Mouse (Mus musculus): ENCODE data around the gene Grik3. TPM values are rescaled to one million over a fixed set of nuclear protein-coding genes. Genes with fewer than 3 reads are reported as not detected.

The Grik3 gene
- total RNA-seq, 2 experiments from 2014 or later: 0.17 to 0.21 TPM

DNA sequence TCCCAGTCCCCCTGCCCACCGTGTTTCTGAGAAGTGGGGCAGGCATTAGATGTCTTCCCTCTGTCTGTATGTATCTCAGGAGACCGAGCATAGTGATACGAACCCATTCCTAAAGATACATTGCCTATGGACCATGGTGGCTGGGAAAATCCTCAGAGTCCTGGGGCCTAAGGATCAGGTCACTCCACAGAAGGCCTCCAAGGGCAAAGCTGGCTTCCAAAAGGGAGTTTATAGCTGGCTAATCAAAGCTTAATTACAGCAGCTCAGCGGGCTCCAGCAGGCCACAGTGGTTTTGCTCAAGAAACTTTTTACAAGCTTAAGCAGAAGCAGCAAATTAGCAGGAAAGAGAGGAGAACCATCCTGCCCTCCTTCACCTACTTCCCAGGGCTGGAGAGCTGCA is 237.1 kb downstream of the Grik3 start:
- DNase-seq: no peak

GRCm38 (mm10) chr4:125728091-125728863 is 237.8 kb downstream of the Grik3 start:
- no peak for DNase-seq

DNA sequence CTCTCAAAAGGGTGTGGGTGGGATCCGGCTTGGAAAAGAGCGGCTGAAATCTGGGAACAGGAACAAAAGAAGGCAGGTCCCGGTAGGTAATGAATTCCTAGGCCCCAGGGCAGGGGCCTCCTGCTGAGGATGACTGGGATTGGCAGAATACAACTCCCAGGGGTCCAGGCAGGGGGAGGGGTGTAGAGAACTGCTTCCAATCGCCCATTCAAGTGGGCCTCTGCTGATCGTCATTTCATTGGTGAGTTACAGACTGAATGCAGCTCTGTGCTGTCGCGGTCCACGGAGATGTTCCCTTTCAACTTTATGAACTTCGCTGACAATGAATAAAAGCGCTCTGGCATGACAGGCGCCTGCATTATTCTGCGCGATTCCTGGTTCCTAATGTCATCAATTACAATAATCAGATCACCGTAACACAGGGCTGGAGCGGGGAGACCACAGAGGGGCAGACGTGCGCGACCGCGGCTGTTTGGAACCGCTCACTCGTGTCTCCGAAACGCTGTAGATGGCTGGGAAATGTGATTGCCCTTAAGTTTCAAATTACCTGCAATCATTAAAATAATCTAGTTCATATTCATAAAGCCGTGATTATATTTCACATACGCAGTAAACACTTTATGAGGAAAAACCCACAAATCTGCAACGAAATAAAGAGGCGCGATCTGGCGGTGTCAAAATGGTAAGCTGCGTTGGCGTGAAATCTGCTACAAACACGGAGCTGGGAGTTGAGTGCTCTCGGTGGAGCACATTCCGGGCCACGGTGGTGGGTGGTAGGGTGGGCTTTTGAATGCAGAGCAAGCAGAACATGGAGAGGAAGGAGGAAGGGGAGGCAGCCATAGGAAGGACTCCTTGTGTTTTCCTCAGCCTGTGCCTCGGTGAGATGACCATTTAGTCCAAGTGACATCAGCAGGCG is 239.1 kb downstream of the Grik3 start:
- DNase-seq: no peak

GRCm38 (mm10) chr4:125730751-125731150 is 240.3 kb downstream of the Grik3 start:
- DNase-seq: no peak

DNA sequence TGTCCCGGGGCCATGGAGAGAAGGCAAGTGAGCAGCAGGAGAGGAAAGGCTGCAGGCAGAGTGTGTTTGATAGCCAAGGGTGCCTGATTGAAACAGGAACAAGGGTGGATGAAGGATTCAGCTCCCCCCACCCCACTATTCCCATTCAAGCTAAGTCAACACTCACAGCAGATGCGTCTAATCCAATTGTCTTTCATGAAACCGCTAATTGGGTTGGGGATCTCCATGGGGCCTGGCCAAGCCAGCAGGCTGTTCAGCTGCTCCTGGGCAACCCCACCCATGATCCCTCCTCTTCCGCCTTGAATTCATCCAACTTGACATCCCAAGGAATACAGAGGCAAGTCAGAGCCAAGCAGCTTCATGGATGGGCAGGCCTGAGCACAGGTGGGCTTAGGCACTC is 246.3 kb downstream of the Grik3 start:
- DNase-seq: no peak

DNA sequence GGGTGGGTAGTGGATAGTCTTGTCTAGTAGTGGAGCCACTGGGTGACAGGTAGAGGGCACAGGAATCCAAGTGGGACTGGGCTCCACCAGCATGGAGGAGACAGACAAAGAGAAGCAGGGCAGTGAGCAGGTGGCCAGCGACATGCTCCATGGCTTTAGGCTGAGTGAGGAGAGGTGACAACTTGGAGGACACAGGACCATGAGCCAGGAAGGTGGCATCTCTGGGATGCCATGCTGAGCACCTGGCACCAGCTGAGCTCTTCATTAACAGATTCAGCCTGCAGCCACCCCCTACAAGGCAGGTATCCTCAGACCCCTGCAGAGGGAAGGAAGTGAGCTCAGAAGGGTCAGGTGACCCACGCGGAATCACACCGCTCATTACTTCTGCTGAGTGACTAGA is 248.3 kb downstream of the Grik3 start:
- no peak for DNase-seq

DNA sequence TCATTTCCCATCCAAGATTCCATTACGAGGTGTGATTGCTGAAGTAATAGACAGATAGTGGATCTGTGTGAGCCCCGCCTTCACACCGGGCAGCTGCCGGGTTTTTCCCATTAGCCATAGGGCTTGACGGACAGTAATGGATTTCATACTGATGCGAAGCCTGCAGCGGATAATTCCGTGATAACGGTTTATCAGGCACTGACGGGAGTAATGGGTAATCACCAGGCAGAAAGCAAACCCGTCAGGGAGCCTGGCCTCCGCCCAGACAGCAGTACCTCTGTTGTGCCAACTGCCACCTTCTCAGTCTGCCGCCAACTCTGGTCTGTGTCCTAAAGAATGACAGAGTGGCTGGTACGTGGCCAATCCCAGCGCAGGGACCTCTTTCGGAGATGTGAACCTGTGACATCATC is 251.7 kb downstream of the Grik3 start:
- no peak for DNase-seq

GRCm38 (mm10) chr4:125745902-125746301 is 255.4 kb downstream of the Grik3 start:
- peak in 1 of 2 experiments; percentile 22 for DNase-seq

DNA sequence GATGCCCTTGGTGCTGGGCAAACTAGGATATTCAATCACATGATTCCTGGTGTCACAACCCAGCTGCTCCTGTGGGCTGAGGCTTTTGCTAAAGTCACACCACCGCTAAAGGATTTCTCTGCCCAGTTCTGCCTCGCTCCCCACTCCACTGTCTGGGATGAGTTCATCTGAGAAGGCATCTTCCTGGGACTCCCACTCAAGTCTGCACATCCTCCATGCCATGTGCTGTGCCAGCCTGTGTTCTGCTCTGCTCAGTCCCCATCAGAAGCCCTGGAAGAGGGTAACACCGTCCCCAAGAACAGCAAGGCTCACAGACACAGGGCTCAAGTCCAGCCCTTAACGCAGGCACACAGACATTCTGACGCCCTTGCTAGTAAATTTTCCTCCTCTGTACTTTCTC is 265.9 kb downstream of the Grik3 start:
- no peak for DNase-seq

DNA sequence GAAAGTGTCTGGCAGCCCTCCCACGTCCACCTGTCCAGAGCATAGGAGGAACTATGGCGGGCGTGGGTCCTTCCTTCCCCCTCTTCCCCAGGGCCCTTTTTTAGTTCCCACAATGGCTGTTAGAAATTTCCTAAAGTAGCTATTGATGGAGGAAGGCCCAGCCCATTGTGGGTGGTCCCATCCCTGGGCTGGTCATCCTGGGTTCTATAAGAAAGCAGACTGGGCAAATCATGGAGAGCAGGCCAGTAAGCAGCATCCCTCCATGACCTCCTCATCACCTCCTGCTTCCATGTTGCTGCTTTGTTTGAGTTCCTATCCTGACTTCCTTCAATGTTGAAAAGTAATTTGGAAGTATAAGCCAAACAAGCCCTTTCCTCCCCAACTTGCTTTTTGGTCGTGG is 269.8 kb downstream of the Grik3 start:
- DNase-seq: no peak

GRCm38 (mm10) chr4:125763056-125763455 is 272.6 kb downstream of the Grik3 start:
- DNase-seq: no peak

Small RNA genes lying within 50 kb of the gene (microRNA-seq; reads per million reads assigned to microRNA genes)
- gene Mir692-2: 0 reads per million in 2 experiments

Measured in heart, adult 18-20 months (tissue).